Mouse (Mus musculus): ENCODE results near the gene Gm9945.

DNA sequence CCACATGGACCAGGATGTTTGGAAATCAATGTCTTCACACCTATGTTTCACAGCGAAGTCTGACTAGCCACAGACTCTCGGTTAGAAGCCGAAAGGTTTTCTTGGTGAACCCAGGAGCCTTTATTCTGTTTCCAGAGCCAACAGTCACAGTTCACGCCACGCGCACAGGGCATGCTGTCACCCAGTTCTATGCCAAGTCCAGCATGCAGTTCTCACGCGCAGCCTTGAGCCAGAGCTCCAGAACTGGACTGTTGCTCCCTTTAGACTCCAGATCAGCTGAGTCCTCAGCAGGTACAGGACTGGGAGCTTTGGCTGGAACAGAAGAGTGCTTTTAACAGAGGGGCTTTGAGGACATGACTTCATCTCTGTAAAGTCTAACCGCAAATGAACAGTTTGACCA, 27.6 kb upstream of the Gm9945 start:
- no peak for TF ChIP-seq CTCF (IDR thresholded peaks at IDR 0.05)
- TF ChIP-seq EP300 (IDR thresholded peaks at IDR 0.05), result no peak

Data from lung, postnatal 0 days (tissue).